Mouse (Mus musculus): ENCODE measurements around the gene Hist1h2ao. TPM values are rescaled to one million over a fixed set of nuclear protein-coding genes. Genes with fewer than 3 reads are reported as not detected.
"Not testable (repeated sequence)": the region's sequence is repeated elsewhere in the genome, so short reads cannot be mapped to it uniquely, and the experiment has no call there.

Hist1h2ao gene
- polyA plus RNA-seq, 1 experiment from 2014 or later = 1.8 TPM

- WGBS = 80% methylated on average over 3 of the region's 3 CpGs
- Histone ChIP-seq H3K27me3 (no peaks in the 10 kb centered on the region), H3K4me2 (replicated peaks) (no peak overlapping the region)
These were observed 18.2 kb downstream of the Hist1h2ao start for GRCm38 (mm10) chr13:21828511-21828910.

GRCm38 (mm10) chr13:21830344-21830743, 20.1 kb downstream of the Hist1h2ao start:
- 83% methylated on average over 10 of the region's 10 CpGs for WGBS
- Histone ChIP-seq H3K4me3 (no peak overlapping the region), H3K9ac (replicated peaks) (no peak overlapping the region), H3K27me3 (no peaks in the 10 kb centered on the region), H3K4me1 (no peaks in the 10 kb centered on the region), H3K9me3 (no peaks in the 10 kb centered on the region), H3K27ac (replicated peaks) (no peak overlapping the region), H3K36me3 (no peaks in the 10 kb centered on the region), H3K4me2 (replicated peaks) (no peak overlapping the region)
- no peak for ATAC-seq (replicated peaks)

More at GRCm38 (mm10) chr13:21828511-21828910, 18.2 kb downstream of the Hist1h2ao start:
- Histone ChIP-seq H3K9ac (replicated peaks) (no peak overlapping the region), H3K4me1 (no peaks in the 10 kb centered on the region), H3K27ac (replicated peaks) (no peak overlapping the region), H3K9me3 (no peaks in the 10 kb centered on the region), H3K36me3 (no peaks in the 10 kb centered on the region), H3K4me3 (no peak overlapping the region)
- ATAC-seq (replicated peaks) = no peak

GRCm38 (mm10) chr13:21831418-21832394, 21.4 kb downstream of the Hist1h2ao start, which contains the start of gene Hist1h4n:
Hist1h4n (minus strand) TSS chr13:21832196.
- peak within 1 kb of the TSS; percentile 27 for H3K4me3 ChIP-seq
- not testable (repeated sequence) for H3K9ac ChIP-seq (replicated peaks); H3K27me3 ChIP-seq; H3K4me1 ChIP-seq; H3K9me3 ChIP-seq; H3K27ac ChIP-seq (replicated peaks); H3K36me3 ChIP-seq
- H3K4me2 ChIP-seq (replicated peaks) = peak within 1 kb of the TSS; percentile 39
- under 1% methylated on average over 30 of the region's 58 CpGs for WGBS
- ATAC-seq (replicated peaks) = peak; percentile 87

GRCm38 (mm10) chr13:21833461-21833860, 23.2 kb downstream of the Hist1h2ao start, which contains the start of the genes Hist1h2ap and Hist1h2br:
Hist1h2ap (minus strand) TSS chr13:21833507.
Hist1h2br (plus strand) TSS chr13:21833743.
- no CpG with 5 or more reads among the region's 24 CpGs for WGBS

GRCm38 (mm10) chr13:21840508-21840907, 30.2 kb downstream of the Hist1h2ao start:
- not testable (repeated sequence) for H3K9ac ChIP-seq (replicated peaks); H3K4me3 ChIP-seq; H3K27me3 ChIP-seq; H3K9me3 ChIP-seq; H3K4me1 ChIP-seq; H3K4me2 ChIP-seq (replicated peaks); H3K27ac ChIP-seq (replicated peaks); H3K36me3 ChIP-seq
- ATAC-seq (replicated peaks) = peak; percentile 78
- no CpG with 5 or more reads among the region's 4 CpGs for WGBS

More at GRCm38 (mm10) chr13:21833461-21833860, 23.2 kb downstream of the Hist1h2ao start, which contains the start of the genes Hist1h2ap and Hist1h2br:
- not testable (repeated sequence) for H3K36me3 ChIP-seq; H3K4me2 ChIP-seq (replicated peaks); H3K9ac ChIP-seq (replicated peaks); H3K4me1 ChIP-seq; H3K27ac ChIP-seq (replicated peaks); H3K4me3 ChIP-seq; H3K9me3 ChIP-seq; H3K27me3 ChIP-seq
- ATAC-seq (replicated peaks) = peak; percentile 97

- not testable (repeated sequence) for H3K4me2 ChIP-seq (replicated peaks); H3K27me3 ChIP-seq; H3K9ac ChIP-seq (replicated peaks); ATAC-seq (replicated peaks); H3K4me1 ChIP-seq; H3K4me3 ChIP-seq; H3K36me3 ChIP-seq; H3K9me3 ChIP-seq; H3K27ac ChIP-seq (replicated peaks)
These were observed 36.1 kb downstream of the Hist1h2ao start for GRCm38 (mm10) chr13:21846356-21846755.

- Histone ChIP-seq H3K9me3 (no peaks in the 10 kb centered on the region), H3K9ac (replicated peaks) (no peak overlapping the region), H3K27ac (replicated peaks) (no peak overlapping the region), H3K27me3 (no peaks in the 10 kb centered on the region), H3K4me3 (no peak overlapping the region), H3K4me1 (no peaks in the 10 kb centered on the region), H3K36me3 (no peaks in the 10 kb centered on the region), H3K4me2 (replicated peaks) (no peak overlapping the region)
- WGBS = 25% methylated on average over 8 of the region's 8 CpGs
- no peak for ATAC-seq (replicated peaks)
These were observed 37.6 kb downstream of the Hist1h2ao start for GRCm38 (mm10) chr13:21847883-21848282.

- not testable (repeated sequence) for H3K27me3 ChIP-seq, H3K9me3 ChIP-seq
- WGBS = 25% methylated on average over 1 of the region's 1 CpGs
These were observed 40.4 kb downstream of the Hist1h2ao start for GRCm38 (mm10) chr13:21850696-21851095.

GRCm38 (mm10) chr13:21852215-21852945, 42.1 kb downstream of the Hist1h2ao start:
- Histone ChIP-seq H3K9ac (replicated peaks) (no peak overlapping the region), H3K9me3 (no peaks in the 10 kb centered on the region), H3K4me2 (replicated peaks) (no peak overlapping the region), H3K4me1 (0 out of 2 replicates have a peak, but pooled peaks cover 5% of the 10 kb centered on the region), H3K36me3 (no peaks in the 10 kb centered on the region), H3K4me3 (no peak overlapping the region), H3K27me3 (no peaks in the 10 kb centered on the region), H3K27ac (replicated peaks) (no peak overlapping the region)
- 75% methylated on average over 3 of the region's 3 CpGs for WGBS
- no peak for ATAC-seq (replicated peaks)

More at GRCm38 (mm10) chr13:21850696-21851095, 40.4 kb downstream of the Hist1h2ao start:
- H3K4me3 ChIP-seq; H3K9ac ChIP-seq (replicated peaks); H3K4me1 ChIP-seq; H3K27ac ChIP-seq (replicated peaks); ATAC-seq (replicated peaks); H3K4me2 ChIP-seq (replicated peaks); H3K36me3 ChIP-seq: not testable (repeated sequence)

- H3K4me1 ChIP-seq = 0 out of 2 replicates have a peak, but pooled peaks cover 5% of the 10 kb centered on the region
- H3K9ac ChIP-seq (replicated peaks) = no peak overlapping the region
- H3K36me3 ChIP-seq = no peaks in the 10 kb centered on the region
- no peak overlapping the region for H3K27ac ChIP-seq (replicated peaks)
- peak overlapping the region; percentile 42 for H3K4me3 ChIP-seq
- peak; percentile 68; the same call in 1 of the 2 replicates for ATAC-seq (replicated peaks)
- WGBS = 1% methylated on average over 11 of the region's 11 CpGs
- H3K4me2 ChIP-seq (replicated peaks) = peak overlapping the region; percentile 41
- no peaks in the 10 kb centered on the region for H3K9me3 ChIP-seq
- no peaks in the 10 kb centered on the region for H3K27me3 ChIP-seq
These were observed 44.9 kb downstream of the Hist1h2ao start for GRCm38 (mm10) chr13:21855146-21855545.

GRCm38 (mm10) chr13:21855698-21856162, 45.5 kb downstream of the Hist1h2ao start:
- 0 out of 2 replicates have a peak, but pooled peaks have one; percentile 57 for ATAC-seq (replicated peaks)
- 0 out of 2 replicates have a peak, but pooled peaks cover 5% of the 10 kb centered on the region for H3K4me1 ChIP-seq
- no peaks in the 10 kb centered on the region for H3K36me3 ChIP-seq
- H3K27me3 ChIP-seq = no peaks in the 10 kb centered on the region
- peak overlapping the region; percentile 42 for H3K4me3 ChIP-seq
- H3K9me3 ChIP-seq = no peaks in the 10 kb centered on the region
- H3K4me2 ChIP-seq (replicated peaks) = peak overlapping the region; percentile 41
- WGBS = 1% methylated on average over 15 of the region's 15 CpGs
- H3K27ac ChIP-seq (replicated peaks) = no peak overlapping the region
- H3K9ac ChIP-seq (replicated peaks) = 0 out of 2 replicates have a peak overlapping the region, but pooled peaks have one; percentile 34

Measured in forebrain, embryonic 15.5 days (tissue).